Mouse (Mus musculus) small intestine, adult 2 months (tissue): Measurements from ENCODE around the gene Nufip1.

Source experiments
- CTCF ChIP-seq: fragments of 200-500 bp; IDR thresholded peaks from 2 replicates; pipeline ENCODE4 v1.5.1; 2012; ENCODE audit warnings: low read depth, mild to moderate bottlenecking, control low read depth, inconsistent platforms, low read length, moderate library complexity, mixed read lengths; ENCODE audit not compliant: insufficient replicate concordance, insufficient read length; ENCODE audit errors: extremely low read depth
- POLR2A ChIP-seq: fragments of 200-500 bp; IDR thresholded peaks from 2 replicates; pipeline ENCODE4 v1.6.1; 2012; ENCODE audit warnings: low read depth, mild to moderate bottlenecking, control low read depth, inconsistent platforms, low read length, moderate library complexity

GRCm38 (mm10) chr14:76150499-76150898, 39.8 kb downstream of the Nufip1 start:
- TF ChIP-seq POLR2A (no peak), CTCF (no peak)
